Comparison of ENCODE assay signal across 9 mouse cellular contexts in the genomic region with DNA sequence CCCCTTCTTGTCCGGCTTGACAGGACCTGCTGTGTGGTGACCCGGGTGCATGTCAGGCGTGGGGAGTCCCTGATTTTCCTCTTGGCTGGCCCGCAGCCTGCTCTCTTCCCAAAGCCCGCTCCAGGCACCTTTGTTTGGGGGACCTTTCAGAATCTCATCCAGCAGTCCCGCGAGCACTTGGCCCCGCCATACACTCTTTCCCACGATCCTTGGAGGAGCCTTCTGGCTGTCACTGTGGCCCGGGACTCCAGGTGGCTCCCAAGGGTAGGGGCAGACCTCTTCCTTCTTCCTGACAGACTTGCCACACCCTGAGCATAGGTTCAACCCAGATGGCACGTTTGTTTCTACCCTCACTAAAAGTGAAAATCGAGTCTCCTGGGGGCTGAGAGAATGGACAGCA. TPM values are rescaled to one million over a fixed set of nuclear protein-coding genes. Genes with fewer than 3 reads are reported as not detected.
A peak's percentile ranks its signal among the peaks of the same experiment; 100 is the strongest.
DNase-seq lines count a peak whose midpoint lies in the region; ATAC-seq and TF ChIP-seq lines count a peak whose summit lies in the region.
"Had no signal": no experiment of that assay in that cellular context is flagged by ENCODE, and none has a peak within 500 bp of the region (broad histone marks: within the 10 kb centered on the region; RNA-seq: fewer than 3 reads in every experiment).

No protein-coding gene starts in this region.

- intact Hi-C loops in left cerebral cortex, postnatal 25 days (cut with DNase I) = no loop called here

- no peak for ATAC-seq in kidney, embryonic 15.5 days (replicated peaks; ENCODE audit: low FRiP score)
- 0 out of 2 replicates have a peak, but pooled peaks have one; percentile 21 for ATAC-seq in intestine, embryonic 16.5 days

- H3K4me1 ChIP-seq in kidney, embryonic 15.5 days = peaks cover 22% of the 10 kb centered on the region
- H3K4me1 ChIP-seq in E14TG2a.4 (replicated peaks; ENCODE audit: low read depth, low read length) = peaks cover 74% of the 10 kb centered on the region
- peaks cover 14% of the 10 kb centered on the region for H3K4me1 ChIP-seq in intestine, embryonic 16.5 days (ENCODE audit: control insufficient read depth, insufficient read depth, low read length)

- H3K27ac ChIP-seq in kidney, embryonic 15.5 days = no peak overlapping the region
- H3K27ac ChIP-seq in intestine, embryonic 16.5 days (ENCODE audit: low read length) = peak overlapping the region; percentile 33
- H3K27ac ChIP-seq: macrophage had no signal

- H3K9ac ChIP-seq in kidney, embryonic 15.5 days = no peak overlapping the region
- H3K9ac ChIP-seq in intestine, embryonic 16.5 days (ENCODE audit: low read depth, low read length) = peak overlapping the region; percentile 72

- H3K27me3 ChIP-seq in kidney, embryonic 15.5 days = peaks cover 49% of the 10 kb centered on the region
- H3K27me3 ChIP-seq in E14TG2a.4 (ENCODE audit: insufficient read depth, low read length) = peaks cover 67% of the 10 kb centered on the region
- H3K27me3 ChIP-seq in intestine, embryonic 16.5 days (replicated peaks; ENCODE audit: control insufficient read depth, insufficient read depth, low read length) = no peaks in the 10 kb centered on the region; the same call in 1 of the 2 replicates

- no peaks in the 10 kb centered on the region for H3K9me3 ChIP-seq in kidney, embryonic 15.5 days (replicated peaks)
- H3K9me3 ChIP-seq in E14TG2a.4 (ENCODE audit: low read length) = no peaks in the 10 kb centered on the region
- no peaks in the 10 kb centered on the region for H3K9me3 ChIP-seq in intestine, embryonic 16.5 days (ENCODE audit: control insufficient read depth, low read length)

- TF ChIP-seq CTCF in E14TG2a.4 (conservative IDR thresholded peaks at IDR 0.05; ENCODE audit: low read length) = no peak

- WGBS in kidney, embryonic 15.5 days = 33% methylated on average over 12 of the region's 12 CpGs
- WGBS in intestine, embryonic 16.5 days = 25% methylated on average over 12 of the region's 12 CpGs

- H3K4me2 ChIP-seq in kidney, embryonic 15.5 days = peak overlapping the region; percentile 79
- H3K4me2 ChIP-seq in intestine, embryonic 16.5 days (ENCODE audit: low read depth, low read length) = peak overlapping the region; percentile 72

- no peak for DNase-seq in kidney, adult 18-20 months
- DNase-seq in R1 (ENCODE audit: low read depth, low spot score) = peak; percentile 43
- DNase-seq in layer of hippocampus, postnatal 36 days = no peak
- DNase-seq in adrenal gland, adult 2 months = no peak
- DNase-seq in left cerebral cortex, postnatal 25 days (ENCODE audit: low spot score in 2 of 2) = no peak

- H3K36me3 ChIP-seq in kidney, embryonic 15.5 days = no peaks in the 10 kb centered on the region
- H3K36me3 ChIP-seq in E14TG2a.4 (ENCODE audit: insufficient read depth, low read length) = no peaks in the 10 kb centered on the region
- H3K36me3 ChIP-seq in intestine, embryonic 16.5 days (ENCODE audit: control insufficient read depth, insufficient read depth, low read length) = no peaks in the 10 kb centered on the region

- H3K4me3 ChIP-seq in kidney, embryonic 15.5 days (replicated peaks) = peak overlapping the region; percentile 50
- peak overlapping the region; percentile 82 for H3K4me3 ChIP-seq in E14TG2a.4 (replicated peaks; ENCODE audit: low read length)
- peak overlapping the region; percentile 58 for H3K4me3 ChIP-seq in intestine, embryonic 16.5 days (ENCODE audit: low read length)

RNA-seq across cellular contexts. Expression of a gene that starts 1.0 kb away (rescaled TPM):
- polyA plus RNA-seq in kidney, embryonic 15.5 days (2015; fragmentation: Nextera tagmentation; extraction: Ambion mirVana) = 2.1 and 2.7 TPM in 2 replicates
- 11.9 and 15.2 TPM in 2 replicates for polyA plus RNA-seq in intestine, embryonic 16.5 days (2015; fragmentation: Nextera tagmentation; extraction: Ambion mirVana)
- 1 to 10 TPM; 8.2 to 9.7 TPM for total RNA-seq in layer of hippocampus, postnatal 36 days (2021)
- total RNA-seq in adrenal gland, adult 2 months (2021) = 1 to 10 TPM; 2.1 to 4.3 TPM
- polyA plus RNA-seq in adrenal gland, adult 2 months (2012; rRNA removed) = 3.9 and 4.8 TPM in 2 replicates
- total RNA-seq in left cerebral cortex, postnatal 25 days (2021) = 1 to 10 TPM; 3.7 to 6.6 TPM
- polyA plus RNA-seq: macrophage had no signal

RNA-seq across cellular contexts. Expression of a gene that starts 37.0 kb away (rescaled TPM):
- polyA plus RNA-seq in kidney, embryonic 15.5 days (2015; fragmentation: Nextera tagmentation; extraction: Ambion mirVana) = 194 and 208 TPM in 2 replicates
- 360 and 389 TPM in 2 replicates for polyA plus RNA-seq in intestine, embryonic 16.5 days (2015; fragmentation: Nextera tagmentation; extraction: Ambion mirVana)
- 10 to 100 TPM; 13.4 to 14.2 TPM for total RNA-seq in layer of hippocampus, postnatal 36 days (2021)
- total RNA-seq in adrenal gland, adult 2 months (2021) = 10 to 100 TPM; 30.6 to 45.6 TPM
- polyA plus RNA-seq in adrenal gland, adult 2 months (2012; rRNA removed) = 68.6 and 71.3 TPM in 2 replicates
- 10 to 100 TPM; 14.7 to 18.7 TPM for total RNA-seq in left cerebral cortex, postnatal 25 days (2021)

RNA-seq across cellular contexts. Expression of a gene that starts 42.3 kb away (rescaled TPM):
- 21.3 and 24.3 TPM in 2 replicates for polyA plus RNA-seq in kidney, embryonic 15.5 days (2015; fragmentation: Nextera tagmentation; extraction: Ambion mirVana)
- 15.7 and 16.7 TPM in 2 replicates for polyA plus RNA-seq in intestine, embryonic 16.5 days (2015; fragmentation: Nextera tagmentation; extraction: Ambion mirVana)
- 10 to 100 TPM; 30.4 to 35.1 TPM for total RNA-seq in layer of hippocampus, postnatal 36 days (2021)
- 10 to 100 TPM; 20.8 to 28.3 TPM for total RNA-seq in adrenal gland, adult 2 months (2021)
- 22.4 and 25.4 TPM in 2 replicates for polyA plus RNA-seq in adrenal gland, adult 2 months (2012; rRNA removed)
- 10 to 100 TPM; 22.3 to 26.3 TPM for total RNA-seq in left cerebral cortex, postnatal 25 days (2021)

RNA-seq across cellular contexts. Expression of a gene that starts 42.5 kb away (rescaled TPM):
- 41.6 and 44.5 TPM in 2 replicates for polyA plus RNA-seq in kidney, embryonic 15.5 days (2015; fragmentation: Nextera tagmentation; extraction: Ambion mirVana)
- polyA plus RNA-seq in intestine, embryonic 16.5 days (2015; fragmentation: Nextera tagmentation; extraction: Ambion mirVana) = 27.3 and 29.2 TPM in 2 replicates
- total RNA-seq in layer of hippocampus, postnatal 36 days (2021) = 10 to 100 TPM; 52.2 to 58.2 TPM
- total RNA-seq in adrenal gland, adult 2 months (2021) = 10 to 100 TPM; 31.8 to 44.5 TPM
- polyA plus RNA-seq in adrenal gland, adult 2 months (2012; rRNA removed) = 31.4 and 33.8 TPM in 2 replicates
- 10 to 100 TPM; 40.4 to 45.5 TPM for total RNA-seq in left cerebral cortex, postnatal 25 days (2021)

RNA-seq across cellular contexts. Expression of a gene that starts 52.2 kb away (rescaled TPM):
- 1,673 and 1,817 TPM in 2 replicates for polyA plus RNA-seq in kidney, embryonic 15.5 days (2015; fragmentation: Nextera tagmentation; extraction: Ambion mirVana)
- 1,239 and 1,387 TPM in 2 replicates for polyA plus RNA-seq in intestine, embryonic 16.5 days (2015; fragmentation: Nextera tagmentation; extraction: Ambion mirVana)
- total RNA-seq in layer of hippocampus, postnatal 36 days (2021) = 100 to 1,000 TPM; 263 to 275 TPM
- total RNA-seq in adrenal gland, adult 2 months (2021) = 100 to 1,000 TPM; 270 to 363 TPM
- 76.2 and 92.7 TPM in 2 replicates for polyA plus RNA-seq in adrenal gland, adult 2 months (2012; rRNA removed)
- 100 to 1,000 TPM; 225 to 260 TPM for total RNA-seq in left cerebral cortex, postnatal 25 days (2021)
